Mouse (Mus musculus) left cerebral cortex, postnatal 36 days (tissue): ENCODE measurements around the gene Rnf43. TPM values are rescaled to one million over a fixed set of nuclear protein-coding genes. Genes with fewer than 3 reads are reported as not detected.

Source experiments
- DNase-seq, 2 experiments: peaks; one replicate each; pipeline ENCODE4 v3.0.0; 2021 to 2022; ENCODE audit warnings: low spot score in 2 of 2, mixed read lengths in 1 of 2
- intact Hi-C: fragments of 180-260 bp; cut with DNase I; formaldehyde crosslinking; loops from one replicate; pipeline ENCODE4 v1.15.1; 2025
- total RNA-seq, 2 experiments: library from RNA; stranded (reverse); gene quantifications; 2 replicates each; pipeline ENCODE4 v1.2.3; 2021

Rnf43 gene
- total RNA-seq = 1 to 10 TPM; 2.8 to 2.9 TPM

GRCm38 (mm10) chr11:87662407-87662806, at the start of gene Rnf43:
Gene Rnf43, plus strand, starts transcription at chr11:87662722.
- peak; percentile 82 for DNase-seq
- intact Hi-C loops = loop anchor here (2.0 to 5.0 kb wide), 2 partner anchors 74 to 100 kb away; partner anchors contain the start of genes Supt4a and Tspoap1

DNA sequence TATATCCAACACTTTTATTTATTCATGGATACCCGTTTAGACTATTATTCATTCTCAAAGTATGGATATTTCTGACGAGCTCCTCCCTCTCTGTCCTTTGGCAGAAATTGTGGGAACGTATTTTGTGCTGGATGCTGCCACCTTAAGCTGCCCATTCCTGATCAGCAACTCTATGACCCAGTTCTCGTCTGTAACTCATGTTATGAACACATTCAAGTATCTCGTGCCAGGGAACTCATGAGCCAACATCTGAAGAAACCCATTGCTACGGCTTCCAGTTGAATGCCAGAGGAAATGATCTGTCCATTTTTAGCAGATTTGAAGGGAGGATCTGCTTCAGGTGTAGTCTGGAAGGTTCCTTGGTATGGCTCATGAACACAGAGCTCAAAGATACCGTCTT, 48.5 kb upstream of the Rnf43 start:
- no peak for DNase-seq
- intact Hi-C loops = no loop called here

DNA sequence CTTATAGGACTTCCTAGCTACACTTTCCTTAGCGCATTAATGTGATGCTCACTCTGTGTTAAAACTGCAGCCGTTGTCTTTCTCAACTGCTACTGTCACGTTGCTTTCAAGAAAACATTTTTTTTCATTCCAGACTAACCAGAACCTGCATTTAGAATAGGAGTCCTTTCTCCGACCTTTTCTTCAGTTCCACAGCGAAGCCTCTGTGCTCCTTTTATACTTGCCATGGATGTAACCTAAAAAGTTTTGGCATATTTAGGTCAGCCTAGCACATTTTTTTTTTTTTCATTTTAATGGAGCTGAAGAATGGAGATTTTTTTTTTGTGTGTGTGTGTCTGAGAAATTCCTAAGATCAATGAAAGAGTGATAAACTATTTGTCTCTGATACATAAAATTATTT, 47.0 kb upstream of the Rnf43 start:
- DNase-seq = no peak
- intact Hi-C loops = no loop called here

DNA sequence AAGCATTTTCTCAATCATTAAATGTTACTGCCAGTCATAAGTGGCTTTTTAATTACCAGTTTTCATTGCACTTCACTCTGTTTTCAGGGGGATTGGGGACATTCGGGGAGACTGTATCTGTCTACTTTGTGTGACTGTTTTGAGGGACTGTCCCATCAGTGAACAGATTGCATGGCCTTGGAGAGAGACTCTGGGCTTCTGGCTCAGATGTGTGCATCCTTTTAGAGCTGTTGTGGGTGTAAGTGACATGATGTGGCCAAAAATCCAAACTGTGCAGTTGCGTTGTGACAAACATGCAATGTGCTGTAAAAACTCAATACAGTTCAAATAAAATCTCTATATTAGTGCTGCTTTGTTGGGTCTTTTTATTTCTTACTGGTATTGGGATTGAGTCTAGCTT, 46.6 kb upstream of the Rnf43 start:
- intact Hi-C loops = no loop called here
- DNase-seq = no peak

- DNase-seq = no peak
- intact Hi-C loops = no loop called here
These were observed 45.6 kb upstream of the Rnf43 start, which contains the start of gene Hsf5 for GRCm38 (mm10) chr11:87616790-87617474. Gene Hsf5, plus strand, starts transcription at chr11:87617164.

DNA sequence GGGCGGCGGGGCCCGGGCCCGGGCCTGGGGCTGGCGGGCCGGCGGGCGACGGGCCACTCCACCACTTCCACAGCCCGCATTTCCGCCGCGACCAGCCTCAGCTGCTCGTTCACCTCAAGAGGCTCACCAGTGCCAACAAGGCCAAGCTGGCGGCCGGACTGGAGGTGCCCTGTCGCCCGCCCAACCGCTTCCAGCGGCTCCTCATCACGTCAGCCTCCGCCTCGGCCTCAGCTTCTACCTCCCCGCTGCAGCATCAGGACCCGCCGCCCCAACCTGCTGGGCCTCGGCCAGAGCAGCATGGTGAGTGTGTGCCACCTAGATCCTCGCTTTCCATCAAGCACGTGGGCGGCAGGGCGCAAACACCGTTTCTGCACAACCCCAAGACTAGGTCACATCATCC, 44.9 kb upstream of the Rnf43 start:
- DNase-seq = no peak
- intact Hi-C loops = no loop called here

- DNase-seq = no peak
- intact Hi-C loops = no loop called here
These were observed 39.4 kb upstream of the Rnf43 start for GRCm38 (mm10) chr11:87623160-87623559.

- DNase-seq = no peak
These were observed 32.7 kb upstream of the Rnf43 start for GRCm38 (mm10) chr11:87629859-87630258.

DNA sequence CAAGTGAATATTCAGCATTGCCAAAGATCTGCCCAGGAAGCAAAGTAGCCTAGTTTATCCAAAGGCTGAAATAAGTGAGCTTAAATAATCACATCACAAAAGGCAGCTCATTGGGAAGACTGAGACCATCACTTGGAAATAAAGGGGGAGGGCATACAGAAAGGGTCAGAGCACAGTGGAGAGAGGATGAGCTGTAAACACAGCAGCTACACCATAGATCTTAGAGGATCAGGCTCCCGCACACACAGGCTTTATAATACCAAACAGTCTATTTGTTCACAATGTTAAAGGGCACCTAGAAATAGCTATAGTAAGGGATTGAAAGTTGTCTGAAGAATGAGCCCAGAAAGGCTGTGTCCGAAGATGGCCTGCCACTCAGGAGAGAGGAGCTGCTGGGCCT, 23.7 kb upstream of the Rnf43 start:
- intact Hi-C loops = no loop called here
- no peak for DNase-seq

More at GRCm38 (mm10) chr11:87629859-87630258, 32.7 kb upstream of the Rnf43 start:
- intact Hi-C loops = no loop called here

GRCm38 (mm10) chr11:87639206-87639605, 23.3 kb upstream of the Rnf43 start:
- intact Hi-C loops = no loop called here
- DNase-seq = peak in 1 of 2 experiments; percentile 18

- intact Hi-C loops = no loop called here
- no peak for DNase-seq
These were observed 19.7 kb upstream of the Rnf43 start for GRCm38 (mm10) chr11:87642865-87643264.

GRCm38 (mm10) chr11:87654693-87655092, 7.8 kb upstream of the Rnf43 start:
- DNase-seq = no peak
- intact Hi-C loops = no loop called here

GRCm38 (mm10) chr11:87659216-87659615, 3.3 kb upstream of the Rnf43 start:
- DNase-seq = no peak
- intact Hi-C loops = no loop called here

- no peak for DNase-seq
- intact Hi-C loops = loop anchor here (2.0 to 5.0 kb wide), 2 partner anchors 74 to 99 kb away; partner anchors contain the start of genes Supt4a and Tspoap1
These were observed 300 bp downstream of the Rnf43 start for GRCm38 (mm10) chr11:87662822-87663221.

GRCm38 (mm10) chr11:87663948-87664347, 1.4 kb downstream of the Rnf43 start:
- intact Hi-C loops = loop anchor here (2.0 to 5.0 kb wide), 2 partner anchors 73 to 98 kb away; partner anchors contain the start of genes Supt4a and Tspoap1
- DNase-seq = no peak

GRCm38 (mm10) chr11:87664521-87664920, 2.0 kb downstream of the Rnf43 start:
- intact Hi-C loops = loop anchor here (5.0 kb wide), 1 partner anchor 98 kb away; the partner anchor contains the start of gene Tspoap1

GRCm38 (mm10) chr11:87665224-87665623, 2.7 kb downstream of the Rnf43 start:
- intact Hi-C loops = no loop called here
- DNase-seq = no peak

More at GRCm38 (mm10) chr11:87664521-87664920, 2.0 kb downstream of the Rnf43 start:
- no peak for DNase-seq

DNA sequence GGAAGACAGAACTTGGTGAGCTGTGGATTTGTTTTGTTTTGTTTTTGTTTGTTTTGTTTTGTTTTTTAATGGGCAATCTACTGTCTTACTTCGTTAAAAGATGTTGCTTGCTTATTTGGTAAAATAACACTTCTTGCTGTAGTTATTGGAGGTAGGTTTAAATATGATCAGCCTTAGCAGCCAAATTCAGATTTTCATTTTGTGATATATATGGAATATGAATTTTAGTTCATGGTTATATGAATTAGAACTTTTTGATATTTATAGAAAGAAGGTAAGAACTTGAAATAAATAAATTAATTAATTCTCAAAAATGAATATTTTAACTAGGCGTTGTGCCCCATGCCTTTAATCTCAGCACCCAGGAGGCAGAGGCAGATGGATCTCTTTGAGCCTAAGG, 3.1 kb downstream of the Rnf43 start:
- DNase-seq = no peak
- intact Hi-C loops = no loop called here

DNA sequence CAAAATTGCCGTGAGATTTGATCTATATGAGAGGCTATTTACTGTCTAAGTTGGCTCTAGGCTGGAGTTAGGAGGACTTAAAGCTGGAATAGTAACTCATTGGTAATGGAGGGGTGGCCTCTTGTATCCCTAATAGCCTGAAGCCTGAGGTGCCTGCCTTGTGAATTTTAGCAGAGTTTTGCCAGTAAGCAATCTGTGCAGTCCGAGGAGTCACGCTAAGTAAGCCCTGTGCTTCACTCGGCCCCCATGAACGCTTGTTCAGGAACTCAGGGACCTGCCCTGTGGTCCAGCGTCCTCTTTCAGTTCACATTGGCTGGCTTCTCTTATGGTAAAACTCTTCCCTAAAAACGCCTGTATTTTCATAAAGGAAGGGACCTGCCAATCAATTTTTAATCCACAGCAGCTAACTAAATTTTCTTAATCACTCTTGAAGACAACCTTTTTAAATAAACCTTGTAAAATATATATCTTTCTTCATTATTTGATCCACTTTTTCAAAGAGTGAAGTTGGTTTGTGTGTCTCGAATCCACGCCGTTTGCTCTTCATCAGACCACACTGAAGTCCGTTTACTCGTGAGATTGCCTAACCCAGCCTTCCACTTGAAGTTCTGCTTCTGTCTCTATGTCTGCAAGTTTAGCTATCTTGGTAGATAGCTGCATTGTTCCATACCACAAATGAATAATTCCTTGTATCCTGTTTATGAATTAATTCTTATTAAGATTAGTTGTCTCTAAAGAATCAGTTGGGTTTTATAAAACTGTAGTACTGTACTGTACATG, 3.9 kb downstream of the Rnf43 start:
- no peak for DNase-seq
- intact Hi-C loops = no loop called here
